8 mouse cellular contexts compared by ENCODE assay signal in the genomic region with DNA sequence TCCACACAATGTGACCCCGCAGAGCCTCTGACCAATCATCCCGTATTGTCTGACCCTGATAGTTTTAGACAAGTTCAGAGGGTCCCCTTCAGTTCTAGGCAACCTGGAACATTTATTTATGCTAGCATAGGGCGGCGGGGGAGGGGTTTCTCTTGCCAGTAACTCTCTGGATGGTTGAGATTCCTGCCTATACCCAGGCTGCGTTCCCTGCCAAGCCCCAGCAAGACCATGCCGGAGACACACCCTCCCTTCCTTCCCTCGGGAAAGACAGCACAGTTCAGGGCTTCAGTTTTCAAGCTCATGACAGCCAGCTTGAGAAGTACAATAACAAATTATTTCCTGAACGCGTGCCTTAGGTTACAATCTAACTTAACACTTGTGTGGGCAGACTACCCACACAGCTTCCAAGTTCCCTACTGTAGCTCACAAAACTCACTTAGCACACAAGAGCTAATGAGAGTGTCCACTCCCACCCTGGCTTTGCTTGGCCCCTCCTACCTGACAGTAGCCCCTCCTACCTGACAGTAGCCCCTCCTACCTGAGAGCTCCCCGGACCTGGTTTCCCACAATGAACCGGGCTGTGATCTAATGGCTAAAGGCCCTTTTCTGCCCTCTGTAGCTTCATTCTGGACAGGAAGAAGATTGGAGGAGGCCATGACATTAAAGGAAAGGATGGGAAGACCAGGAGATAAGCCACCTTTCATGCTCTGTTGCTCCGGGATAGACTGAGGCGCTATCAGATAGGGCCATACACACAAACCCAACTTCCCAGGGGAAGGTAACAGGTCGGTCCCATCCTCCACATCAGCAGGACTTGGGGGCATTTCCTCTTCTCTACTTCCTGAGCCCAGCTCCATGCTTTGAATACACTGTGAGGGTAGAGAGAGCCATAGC. TPM values are rescaled to one million over a fixed set of nuclear protein-coding genes. Genes with fewer than 3 reads are reported as not detected.
DNase-seq lines count a peak whose midpoint lies in the region; ATAC-seq and TF ChIP-seq lines count a peak whose summit lies in the region.

No protein-coding gene starts in this region.

- peaks cover 22% of the 10 kb centered on the region for H3K4me1 ChIP-seq in embryonic facial prominence, embryonic 15.5 days
- H3K4me1 ChIP-seq in liver, embryonic 12.5 days, result peaks cover 19% of the 10 kb centered on the region
- H3K4me1 ChIP-seq in olfactory bulb, adult 2 months (ENCODE audit: control insufficient read depth, insufficient read depth, low read length), result peaks cover 29% of the 10 kb centered on the region

- no peaks in the 10 kb centered on the region for H3K27me3 ChIP-seq in embryonic facial prominence, embryonic 15.5 days
- no peaks in the 10 kb centered on the region for H3K27me3 ChIP-seq in liver, embryonic 12.5 days (replicated peaks)

- no peak for TF ChIP-seq POLR2A in olfactory bulb, adult 2 months (IDR thresholded peaks at IDR 0.05; ENCODE audit: insufficient read depth, low read depth, low read length)

- ATAC-seq in embryonic facial prominence, embryonic 15.5 days (ENCODE audit: insufficient number of reproducible peaks, low FRiP score, low TSS enrichment, low read depth), result no peak
- ATAC-seq in liver, embryonic 12.5 days, result peak; percentile 35; the same call in 1 of the 2 replicates

- H3K9ac ChIP-seq in embryonic facial prominence, embryonic 15.5 days, result no peak overlapping the region
- no peak overlapping the region for H3K9ac ChIP-seq in liver, embryonic 12.5 days

- TF ChIP-seq CTCF in olfactory bulb, adult 2 months (IDR thresholded peaks at IDR 0.05; ENCODE audit: insufficient read depth, low read depth, low read length), result no peak

- H3K36me3 ChIP-seq in embryonic facial prominence, embryonic 15.5 days, result no peaks in the 10 kb centered on the region
- H3K36me3 ChIP-seq in liver, embryonic 12.5 days, result no peaks in the 10 kb centered on the region

- no peak overlapping the region for H3K4me3 ChIP-seq in embryonic facial prominence, embryonic 15.5 days (replicated peaks)
- 0 out of 2 replicates have a peak overlapping the region, but pooled peaks have one; percentile 13 for H3K4me3 ChIP-seq in liver, embryonic 12.5 days
- H3K4me3 ChIP-seq in olfactory bulb, adult 2 months (ENCODE audit: insufficient read depth, low read depth, low read length), result no peak overlapping the region

- peak; percentile 19 to 21 for DNase-seq in spleen, postnatal 36 days (ENCODE audit: low spot score in 2 of 2)
- DNase-seq in spleen, postnatal 14 days (ENCODE audit: low spot score in 2 of 2), result no peak
- peak; percentile 50 for DNase-seq in induced T-regulatory cell, adult 2 months (ENCODE audit: low read depth)
- no peak for DNase-seq in layer of hippocampus, postnatal 10 days (ENCODE audit: low spot score in 2 of 2)
- DNase-seq in cerebellum, adult 18-20 months, result no peak

- WGBS in embryonic facial prominence, embryonic 15.5 days, result 45% methylated on average over 14 of the region's 14 CpGs
- 26% methylated on average over 14 of the region's 14 CpGs for WGBS in liver, embryonic 12.5 days (ENCODE audit: insufficient replicate concordance)
- 69% methylated on average over 14 of the region's 14 CpGs for WGBS in olfactory bulb, adult 2 months

- no peaks in the 10 kb centered on the region for H3K9me3 ChIP-seq in embryonic facial prominence, embryonic 15.5 days (replicated peaks)
- no peaks in the 10 kb centered on the region for H3K9me3 ChIP-seq in liver, embryonic 12.5 days (replicated peaks)

- no peak overlapping the region for H3K4me2 ChIP-seq in embryonic facial prominence, embryonic 15.5 days (replicated peaks)
- H3K4me2 ChIP-seq in liver, embryonic 12.5 days, result peak overlapping the region; percentile 48

- H3K27ac ChIP-seq in embryonic facial prominence, embryonic 15.5 days (replicated peaks), result peak overlapping the region; percentile 71
- H3K27ac ChIP-seq in liver, embryonic 12.5 days, result peak overlapping the region; percentile 77
- 0 out of 2 replicates have a peak overlapping the region, but pooled peaks have one; percentile 0 for H3K27ac ChIP-seq in olfactory bulb, adult 2 months (ENCODE audit: insufficient read depth, low read depth, low read length)

RNA-seq across cellular contexts. Expression of a gene that starts 46.6 kb away (rescaled TPM):
- 3.6 and 3.8 TPM in 2 replicates for polyA plus RNA-seq in embryonic facial prominence, embryonic 15.5 days (2015; fragmentation: Nextera tagmentation; extraction: Ambion mirVana)
- 1.3 and 1.5 TPM in 2 replicates for polyA plus RNA-seq in liver, embryonic 12.5 days (2016; fragmentation: Nextera tagmentation; extraction: Ambion mirVana)
- polyA plus RNA-seq in olfactory bulb, adult 2 months (2012; ENCODE audit: insufficient read depth, insufficient read length, low replicate concordance, missing spikeins), result not detected in 2 replicates
- total RNA-seq in layer of hippocampus, postnatal 10 days (2021), result 10 to 100 TPM; 25.0 to 27.8 TPM

Comparison
In these comparisons a context has a peak if more than half of its experiments do, and no peak if none do; other contexts are left out.
1. DNase-seq: peak in spleen, postnatal 36 days (2 of 2) and induced T-regulatory cell, adult 2 months (single experiment); none in spleen, postnatal 14 days (0 of 2), layer of hippocampus, postnatal 10 days (0 of 2) and cerebellum, adult 18-20 months (0 of 2).
2. H3K27ac ChIP-seq: peak in every context shown above with its lines; median percentile 77 in liver, embryonic 12.5 days; 71 in embryonic facial prominence, embryonic 15.5 days; 0 in olfactory bulb, adult 2 months.